Mouse (Mus musculus): ENCODE results near the gene Tmed4. TPM values are rescaled to one million over a fixed set of nuclear protein-coding genes. Genes with fewer than 3 reads are reported as not detected.

The Tmed4 gene
- polyA plus RNA-seq, 1 experiment from 2014 or later = 102 TPM

DNA sequence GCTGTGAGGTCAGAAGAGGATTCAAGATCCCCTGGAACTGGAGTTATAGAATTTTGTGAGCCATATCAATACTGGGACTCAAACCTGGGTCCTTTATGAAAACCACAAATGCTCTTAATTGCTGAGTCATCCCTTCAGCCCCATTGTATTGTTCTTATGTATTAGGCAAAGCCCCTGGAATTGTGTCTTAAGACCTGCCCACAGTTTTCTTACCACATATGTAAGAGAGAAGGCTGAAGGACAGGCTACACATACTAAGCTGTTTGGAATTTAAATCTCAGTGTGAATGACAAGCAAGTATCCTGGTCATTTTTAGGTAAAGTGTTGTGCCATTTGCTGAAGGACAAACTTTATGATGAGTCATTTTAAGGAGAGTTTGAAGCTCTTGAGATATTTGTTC, 21.4 kb upstream of the Tmed4 start:
- Histone ChIP-seq H3K4me1 (peaks cover 7% of the 10 kb centered on the region), H3K4me2 (replicated peaks) (no peak overlapping the region), H3K4me3 (replicated peaks) (no peak overlapping the region), H3K27me3 (no peaks in the 10 kb centered on the region), H3K9ac (no peak overlapping the region), H3K27ac (replicated peaks) (no peak overlapping the region), H3K9me3 (replicated peaks) (no peaks in the 10 kb centered on the region), H3K36me3 (peaks cover 37% of the 10 kb centered on the region)
- no peak for ATAC-seq (ENCODE audit: insufficient number of reproducible peaks, low FRiP score, low TSS enrichment, low read depth)

- H3K36me3 ChIP-seq = peaks cover 24% of the 10 kb centered on the region
- H3K9me3 ChIP-seq (replicated peaks) = no peaks in the 10 kb centered on the region
- H3K4me1 ChIP-seq = peaks cover 7% of the 10 kb centered on the region
- no peak for ATAC-seq (ENCODE audit: insufficient number of reproducible peaks, low FRiP score, low TSS enrichment, low read depth)
- 94% methylated on average over 4 of the region's 4 CpGs for WGBS
- no peak overlapping the region for H3K4me2 ChIP-seq (replicated peaks)
- H3K9ac ChIP-seq = no peak overlapping the region
- H3K4me3 ChIP-seq (replicated peaks) = no peak overlapping the region
- no peak overlapping the region for H3K27ac ChIP-seq (replicated peaks)
- H3K27me3 ChIP-seq = no peaks in the 10 kb centered on the region
These were observed 20.0 kb upstream of the Tmed4 start for GRCm38 (mm10) chr11:6294632-6295031.

GRCm38 (mm10) chr11:6293601-6294000, 18.9 kb upstream of the Tmed4 start:
- no peak for ATAC-seq (ENCODE audit: insufficient number of reproducible peaks, low FRiP score, low TSS enrichment, low read depth)
- Histone ChIP-seq H3K27me3 (no peaks in the 10 kb centered on the region), H3K4me2 (replicated peaks) (no peak overlapping the region), H3K27ac (replicated peaks) (no peak overlapping the region), H3K9ac (no peak overlapping the region), H3K4me3 (replicated peaks) (no peak overlapping the region), H3K4me1 (peaks cover 7% of the 10 kb centered on the region), H3K9me3 (replicated peaks) (no peaks in the 10 kb centered on the region), H3K36me3 (peaks cover 17% of the 10 kb centered on the region)
- WGBS = 92% methylated on average over 2 of the region's 2 CpGs

GRCm38 (mm10) chr11:6292988-6293349, 18.3 kb upstream of the Tmed4 start:
- no peaks in the 10 kb centered on the region for H3K27me3 ChIP-seq
- no peaks in the 10 kb centered on the region for H3K9me3 ChIP-seq (replicated peaks)
- peak overlapping the region; percentile 74 for H3K4me3 ChIP-seq (replicated peaks)
- WGBS = 93% methylated on average over 4 of the region's 4 CpGs
- peak overlapping the region; percentile 67 for H3K4me2 ChIP-seq (replicated peaks)
- no peak for ATAC-seq (ENCODE audit: insufficient number of reproducible peaks, low FRiP score, low TSS enrichment, low read depth)
- peak overlapping the region; percentile 93; the same call in 1 of the 2 replicates for H3K27ac ChIP-seq (replicated peaks)
- peaks cover 7% of the 10 kb centered on the region for H3K4me1 ChIP-seq
- H3K9ac ChIP-seq = no peak overlapping the region
- H3K36me3 ChIP-seq = peaks cover 11% of the 10 kb centered on the region

DNA sequence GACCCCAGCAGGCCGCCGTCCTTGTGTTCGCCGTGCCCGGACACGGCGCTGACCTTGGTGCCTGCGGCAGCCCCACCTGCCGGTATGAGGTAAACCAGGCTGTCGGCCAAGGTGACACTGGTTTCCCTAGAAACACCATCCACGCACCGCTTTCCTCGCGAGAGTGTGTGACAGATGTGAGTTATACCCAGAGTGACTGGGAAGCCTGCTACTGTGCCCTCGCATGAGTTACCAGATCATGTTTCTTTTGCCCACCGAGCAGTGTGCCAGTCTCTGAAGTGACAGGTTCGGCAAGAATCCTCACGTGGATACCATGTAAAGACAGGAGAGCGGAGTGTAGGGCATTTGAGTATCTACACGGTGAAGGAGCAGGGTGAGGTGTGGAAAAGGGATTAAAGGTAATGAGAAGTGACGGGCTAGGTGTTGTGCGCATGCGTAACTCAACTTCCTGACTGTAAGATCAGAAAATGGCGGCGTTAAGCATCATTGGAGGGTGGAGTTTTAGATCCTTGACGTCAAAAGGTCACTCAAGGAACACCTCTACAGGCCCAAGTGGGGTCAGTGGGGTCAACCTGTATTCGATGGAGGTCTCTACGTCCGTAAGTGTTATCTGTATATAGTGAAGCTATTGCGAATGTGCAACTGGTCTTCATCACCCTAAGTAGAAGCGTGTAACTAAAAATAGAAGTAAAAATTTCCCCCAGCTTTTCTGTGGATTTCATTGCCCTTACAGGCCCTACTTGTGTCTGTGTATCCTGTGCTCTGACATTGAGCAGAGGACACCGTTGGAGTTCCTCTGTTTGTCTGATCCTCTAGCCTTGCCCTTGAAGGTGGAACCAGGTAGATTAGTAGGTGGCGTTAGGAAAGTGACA, 17.7 kb upstream of the Tmed4 start:
- Histone ChIP-seq H3K27me3 (no peaks in the 10 kb centered on the region), H3K4me1 (peaks cover 7% of the 10 kb centered on the region), H3K9me3 (replicated peaks) (no peaks in the 10 kb centered on the region), H3K9ac (peak overlapping the region; percentile 65), H3K4me3 (replicated peaks) (peak overlapping the region; percentile 74), H3K4me2 (replicated peaks) (peak overlapping the region; percentile 67), H3K36me3 (peaks cover 5% of the 10 kb centered on the region), H3K27ac (replicated peaks) (peak overlapping the region; percentile 93)
- 16% methylated on average over 33 of the region's 33 CpGs for WGBS
- no peak for ATAC-seq (ENCODE audit: insufficient number of reproducible peaks, low FRiP score, low TSS enrichment, low read depth)

DNA sequence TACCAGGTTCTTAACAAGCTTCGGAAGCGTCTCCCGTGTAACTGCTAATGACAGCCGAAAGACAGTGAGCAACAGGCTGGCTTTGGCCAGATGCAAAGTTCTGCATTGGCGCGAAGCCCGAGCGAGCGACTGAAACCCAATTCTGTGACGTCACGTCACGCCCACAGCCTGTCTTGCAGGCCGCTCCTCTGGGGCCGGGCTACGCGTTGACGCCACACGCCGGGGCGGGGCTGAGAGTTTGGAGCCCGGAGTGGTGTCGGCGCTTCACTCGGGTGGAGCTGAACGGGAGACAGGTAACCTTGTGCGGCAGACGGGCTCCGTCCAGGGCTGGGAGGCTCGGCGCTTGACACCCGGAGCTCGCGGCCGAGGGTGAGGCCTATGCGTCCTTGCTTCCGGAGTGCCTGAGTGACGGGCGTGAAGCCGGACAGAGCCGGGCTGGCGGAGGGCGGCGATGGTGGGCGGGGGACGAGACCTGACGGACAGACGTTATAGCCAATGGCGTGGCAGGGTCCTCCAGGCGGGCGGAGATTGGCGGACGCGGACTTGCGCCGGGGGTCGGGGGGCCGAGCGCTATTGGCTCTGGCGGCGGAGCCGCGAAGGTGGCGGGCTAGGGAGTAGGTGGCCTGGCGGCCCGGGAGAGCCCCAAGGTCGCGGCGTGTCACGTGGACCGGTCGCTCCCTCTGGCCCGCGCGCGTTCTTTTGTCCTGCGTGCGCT, 16.9 kb upstream of the Tmed4 start, which contains the start of gene Ogdh:
Gene Ogdh (plus strand): TSS at position 233 of the 715 bp plus-strand sequence.
- ATAC-seq (ENCODE audit: insufficient number of reproducible peaks, low FRiP score, low TSS enrichment, low read depth) = peak; percentile 98
- H3K9me3 ChIP-seq (replicated peaks) = no peaks in the 10 kb centered on the region
- peak within 1 kb of the TSS; percentile 67 for H3K4me2 ChIP-seq (replicated peaks)
- H3K27me3 ChIP-seq = no peaks in the 10 kb centered on the region
- H3K9ac ChIP-seq = peak within 1 kb of the TSS; percentile 65
- peak within 1 kb of the TSS; percentile 93 for H3K27ac ChIP-seq (replicated peaks)
- H3K4me1 ChIP-seq = peaks cover 7% of the 10 kb centered on the region
- 0% methylated on average over 68 of the region's 77 CpGs for WGBS
- H3K36me3 ChIP-seq = no peaks in the 10 kb centered on the region
- peak within 1 kb of the TSS; percentile 74 for H3K4me3 ChIP-seq (replicated peaks)

DNA sequence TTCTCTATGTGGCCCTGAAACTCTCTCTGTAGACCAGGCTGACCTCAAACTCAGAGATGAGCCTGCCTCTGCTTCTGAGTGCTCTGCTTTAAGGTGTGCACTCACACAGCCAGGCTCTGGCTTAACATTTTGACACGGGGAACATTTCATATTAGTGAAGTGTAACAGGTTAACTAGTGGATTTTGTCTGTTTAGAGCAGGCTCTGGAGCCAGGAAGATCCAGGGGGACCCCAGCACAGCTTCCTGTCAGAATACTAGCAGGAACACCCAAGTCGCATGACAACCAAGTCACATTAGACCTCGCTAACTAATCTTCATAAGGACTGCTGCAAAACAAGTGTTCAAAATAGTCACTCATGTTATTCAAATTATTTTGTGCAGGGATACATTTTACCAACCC, 16.2 kb upstream of the Tmed4 start:
- H3K27ac ChIP-seq (replicated peaks) = peak overlapping the region; percentile 93
- H3K9ac ChIP-seq = peak overlapping the region; percentile 16; the same call in 1 of the 2 replicates
- peak overlapping the region; percentile 52 for H3K4me2 ChIP-seq (replicated peaks)
- no peak for ATAC-seq (ENCODE audit: insufficient number of reproducible peaks, low FRiP score, low TSS enrichment, low read depth)
- H3K9me3 ChIP-seq (replicated peaks) = no peaks in the 10 kb centered on the region
- WGBS = 27% methylated on average over 3 of the region's 3 CpGs
- H3K27me3 ChIP-seq = no peaks in the 10 kb centered on the region
- peaks cover 7% of the 10 kb centered on the region for H3K4me1 ChIP-seq
- H3K36me3 ChIP-seq = no peaks in the 10 kb centered on the region
- peak overlapping the region; percentile 74 for H3K4me3 ChIP-seq (replicated peaks)

- ATAC-seq (ENCODE audit: insufficient number of reproducible peaks, low FRiP score, low TSS enrichment, low read depth) = no peak
- H3K9me3 ChIP-seq (replicated peaks) = no peaks in the 10 kb centered on the region
- no peaks in the 10 kb centered on the region for H3K27me3 ChIP-seq
- H3K4me2 ChIP-seq (replicated peaks) = no peak overlapping the region
- 92% methylated on average over 3 of the region's 3 CpGs for WGBS
- H3K4me3 ChIP-seq (replicated peaks) = no peak overlapping the region
- no peaks in the 10 kb centered on the region for H3K36me3 ChIP-seq
- H3K27ac ChIP-seq (replicated peaks) = no peak overlapping the region
- no peak overlapping the region for H3K9ac ChIP-seq
- peaks cover 7% of the 10 kb centered on the region for H3K4me1 ChIP-seq
These were observed 15.5 kb upstream of the Tmed4 start for GRCm38 (mm10) chr11:6290138-6290537.

DNA sequence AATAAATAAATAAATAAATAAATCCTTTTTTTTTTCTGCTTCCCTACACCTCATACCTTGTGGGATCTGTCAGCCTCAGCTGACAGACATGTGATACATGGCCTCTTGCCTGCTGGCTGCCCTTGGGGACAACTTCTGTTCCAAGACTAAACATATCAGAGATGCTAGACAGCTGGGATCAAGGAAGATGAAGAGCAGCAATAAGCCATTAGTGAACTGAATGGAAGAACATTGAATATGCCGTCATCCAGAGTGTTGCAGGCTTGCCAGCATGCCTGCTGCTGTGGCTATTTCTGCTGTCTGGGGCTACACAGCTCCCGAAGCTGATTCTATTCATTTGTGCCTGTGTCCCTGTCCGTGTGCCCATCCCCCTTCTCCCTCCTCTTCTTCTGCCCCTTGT, 8.3 kb upstream of the Tmed4 start:
- Histone ChIP-seq H3K27ac (replicated peaks) (no peak overlapping the region), H3K9ac (no peak overlapping the region), H3K4me1 (no peaks in the 10 kb centered on the region), H3K9me3 (replicated peaks) (no peaks in the 10 kb centered on the region), H3K36me3 (no peaks in the 10 kb centered on the region), H3K27me3 (no peaks in the 10 kb centered on the region), H3K4me2 (replicated peaks) (no peak overlapping the region), H3K4me3 (replicated peaks) (no peak overlapping the region)
- ATAC-seq (ENCODE audit: insufficient number of reproducible peaks, low FRiP score, low TSS enrichment, low read depth) = no peak
- WGBS = 76% methylated on average over 3 of the region's 3 CpGs

- Histone ChIP-seq H3K4me1 (peaks cover 24% of the 10 kb centered on the region), H3K4me2 (replicated peaks) (no peak overlapping the region), H3K4me3 (replicated peaks) (no peak overlapping the region), H3K27me3 (no peaks in the 10 kb centered on the region), H3K36me3 (peaks cover 8% of the 10 kb centered on the region), H3K9me3 (replicated peaks) (no peaks in the 10 kb centered on the region), H3K27ac (replicated peaks) (no peak overlapping the region), H3K9ac (no peak overlapping the region)
- no peak for ATAC-seq (ENCODE audit: insufficient number of reproducible peaks, low FRiP score, low TSS enrichment, low read depth)
- 79% methylated on average over 3 of the region's 3 CpGs for WGBS
These were observed 1.8 kb upstream of the Tmed4 start for GRCm38 (mm10) chr11:6276466-6276865.

- Histone ChIP-seq H3K4me2 (replicated peaks) (peak overlapping the region; percentile 80), H3K27me3 (no peaks in the 10 kb centered on the region), H3K9ac (peak overlapping the region; percentile 85; the same call in 1 of the 2 replicates), H3K27ac (replicated peaks) (0 out of 2 replicates have a peak overlapping the region, but pooled peaks have one; percentile 31), H3K4me3 (replicated peaks) (peak overlapping the region; percentile 91), H3K36me3 (peaks cover 17% of the 10 kb centered on the region), H3K9me3 (replicated peaks) (no peaks in the 10 kb centered on the region), H3K4me1 (peaks cover 24% of the 10 kb centered on the region)
- ATAC-seq (ENCODE audit: insufficient number of reproducible peaks, low FRiP score, low TSS enrichment, low read depth) = no peak; the same call in 1 of the 2 replicates
- WGBS = 24% methylated on average over 7 of the region's 7 CpGs
These were observed 419 bp upstream of the Tmed4 start for GRCm38 (mm10) chr11:6275094-6275484.
